Mouse (Mus musculus) cortical plate, adult 2 months (tissue): ENCODE measurements around the gene Nmu.

ENCODE experiments used
- CTCF ChIP-seq: fragments of 200-500 bp; IDR thresholded peaks from 2 replicates; pipeline ENCODE4 v1.5.1; 2011; ENCODE audit warnings: mild to moderate bottlenecking, control low read depth, low read length; ENCODE audit not compliant: insufficient read depth; ENCODE audit errors: extremely low read depth
- POLR2A ChIP-seq: fragments of 200-500 bp; IDR thresholded peaks from 2 replicates; pipeline ENCODE4 v1.6.1; 2011; ENCODE audit warnings: mild to moderate bottlenecking, low read length, control low read depth; ENCODE audit not compliant: insufficient read depth; ENCODE audit errors: extremely low read depth

GRCm38 (mm10) chr5:76351537-76351936 is 12.1 kb downstream of the Nmu start:
- no peak for TF ChIP-seq CTCF
- TF ChIP-seq POLR2A, result no peak
